Mouse (Mus musculus) intestine, embryonic 14.5 days (tissue): ENCODE measurements around the gene Gm28230. TPM values are rescaled to one million over a fixed set of nuclear protein-coding genes. Genes with fewer than 3 reads are reported as not detected.

ENCODE experiments used
- ATAC-seq: fragments of 200-750 bp; cut with Nextera tagmentation; replicated peaks from 2 replicates; pipeline ENCODE4 v1.8.0; 2017; ENCODE audit warnings: low read depth, moderate number of reproducible peaks, moderate TSS enrichment, moderate library complexity; ENCODE audit not compliant: low FRiP score, low TSS enrichment
- DNase-seq: peaks from one replicate; pipeline ENCODE4 v3.0.0-alpha.2; 2018; ENCODE audit warnings: low spot score
- H3K27ac ChIP-seq: fragments of 300-500 bp; sonication (generic); 2 replicates; pipeline ENCODE4 v1.5.1; 2014; ENCODE audit warnings: low read depth, mild to moderate bottlenecking, control low read depth
- H3K27me3 ChIP-seq: fragments of 300-500 bp; sonication (generic); replicated peaks from 2 replicates; pipeline ENCODE4 v1.6.1; 2014; ENCODE audit warnings: low read length, control low read depth; ENCODE audit not compliant: control insufficient read depth, insufficient read depth
- H3K36me3 ChIP-seq: fragments of 300-500 bp; sonication (generic); 2 replicates; pipeline ENCODE4 v1.6.1; 2014; ENCODE audit warnings: low read length, control low read depth; ENCODE audit not compliant: control insufficient read depth, insufficient read depth
- H3K4me1 ChIP-seq: fragments of 300-500 bp; sonication (generic); replicated peaks from 2 replicates; pipeline ENCODE4 v1.6.1; 2014; ENCODE audit warnings: low read length, control low read depth, mixed read lengths; ENCODE audit not compliant: control insufficient read depth, insufficient read depth
- H3K4me2 ChIP-seq: fragments of 300-500 bp; sonication (generic); 2 replicates; pipeline ENCODE4 v1.6.1; 2014; ENCODE audit warnings: low read length
- H3K4me3 ChIP-seq: fragments of 300-500 bp; sonication (generic); 2 replicates; pipeline ENCODE4 v1.5.1; 2014; ENCODE audit warnings: low read depth, low read length, control low read depth, mixed read lengths
- H3K9ac ChIP-seq: fragments of 300-500 bp; sonication (generic); 2 replicates; pipeline ENCODE4 v1.6.1; 2014; ENCODE audit warnings: mild to moderate bottlenecking, low read length
- H3K9me3 ChIP-seq: fragments of 300-500 bp; sonication (generic); 2 replicates; pipeline ENCODE4 v1.6.1; 2016; ENCODE audit warnings: low read length, control low read depth; ENCODE audit not compliant: control insufficient read depth
- WGBS: fragments of 180-500 bp; shearing (Covaris S2); extraction: QIAGEN DNeasy Blood & Tissue Kit; methylation state at CpG from one replicate; pipeline ENCODE4 v1.1.7; 2014; 5-methylcytosine and 5-hydroxymethylcytosine counted together
- polyA plus RNA-seq: library from polyadenylated mRNA; unstranded; fragments of >200 nt; fragmentation: Nextera tagmentation; extraction: Ambion mirVana; gene quantifications from 2 replicates; pipeline ENCODE4 v1.2.1, GENCODE M21; 2014

Gene Gm28230
- polyA plus RNA-seq, 1 experiment from 2014 or later, result 0.38 TPM

DNA sequence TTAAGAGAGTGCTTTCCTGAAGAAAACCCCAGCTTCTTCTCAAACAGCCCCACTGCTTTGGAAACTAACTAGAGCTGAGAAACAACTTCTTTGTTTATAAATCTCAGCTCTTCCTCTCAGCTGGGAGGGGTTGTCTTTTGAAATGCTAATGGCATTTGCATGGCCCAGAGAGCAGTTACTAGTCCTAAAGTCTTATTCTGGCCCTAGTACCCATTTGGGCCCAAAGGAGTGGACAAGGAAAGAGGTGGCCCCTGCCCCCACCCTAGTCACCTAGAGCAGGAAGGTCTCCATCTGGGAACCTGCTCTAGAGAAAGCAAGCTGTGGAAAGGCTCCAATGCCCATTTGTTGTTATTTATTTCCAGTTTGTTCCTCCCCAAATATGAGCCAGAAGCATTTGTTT is 4.5 kb downstream of the Gm28230 start:
- Histone ChIP-seq H3K36me3 (no peaks in the 10 kb centered on the region), H3K4me2 (peak overlapping the region; percentile 49), H3K27ac (peak overlapping the region; percentile 29; the same call in 1 of the 2 replicates), H3K4me1 (peaks cover 8% of the 10 kb centered on the region; the same call in 1 of the 2 replicates), H3K9me3 (no peaks in the 10 kb centered on the region), H3K9ac (0 out of 2 replicates have a peak overlapping the region, but pooled peaks have one; percentile 22), H3K4me3 (no peak overlapping the region; the same call in 1 of the 2 replicates), H3K27me3 (peaks cover 97% of the 10 kb centered on the region)
- DNase-seq, result no peak
- no peak for ATAC-seq

DNA sequence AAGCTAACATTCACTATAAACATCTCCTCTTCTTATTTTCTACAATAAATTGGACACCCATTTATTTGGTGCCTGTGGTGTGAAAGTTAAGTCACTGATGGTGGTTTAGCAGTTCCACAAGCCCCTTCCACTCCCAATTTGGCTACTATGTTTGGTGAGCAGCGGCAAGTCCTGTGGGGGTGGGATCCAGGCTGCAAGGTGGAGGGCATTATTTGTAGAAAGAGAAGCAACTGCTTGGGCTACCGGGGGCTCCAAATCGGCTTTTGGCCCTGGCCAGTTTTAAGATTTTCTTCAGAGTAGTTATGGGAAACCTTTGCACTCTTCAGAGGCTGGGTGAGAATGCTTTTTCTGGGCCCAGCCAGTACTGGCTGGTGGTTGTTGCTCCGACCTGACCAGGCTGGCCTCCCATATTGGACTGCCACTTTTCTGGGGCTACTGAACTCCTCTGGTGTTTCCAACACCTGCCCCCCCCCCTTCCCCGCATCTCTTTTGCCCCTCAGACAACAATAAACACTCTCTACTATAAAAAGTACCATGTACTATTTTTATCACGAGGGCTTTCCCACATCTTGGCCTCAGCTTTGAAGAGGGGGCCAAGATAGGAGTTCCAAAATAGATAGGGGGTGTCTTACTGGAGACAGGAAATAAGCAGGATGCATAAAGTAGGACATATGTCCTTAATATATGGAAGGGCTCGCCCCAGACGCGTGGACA is 5.4 kb downstream of the Gm28230 start:
- Histone ChIP-seq H3K4me2 (peak overlapping the region; percentile 49), H3K36me3 (no peaks in the 10 kb centered on the region), H3K9me3 (no peaks in the 10 kb centered on the region), H3K4me1 (peaks cover 8% of the 10 kb centered on the region; the same call in 1 of the 2 replicates), H3K4me3 (peak overlapping the region; percentile 30), H3K27ac (0 out of 2 replicates have a peak overlapping the region, but pooled peaks have one; percentile 33), H3K27me3 (peaks cover 97% of the 10 kb centered on the region), H3K9ac (peak overlapping the region; percentile 22; the same call in 1 of the 2 replicates)
- ATAC-seq (no peak), DNase-seq (peak; percentile 60)
- 26% methylated on average over 9 of the region's 9 CpGs for WGBS

DNA sequence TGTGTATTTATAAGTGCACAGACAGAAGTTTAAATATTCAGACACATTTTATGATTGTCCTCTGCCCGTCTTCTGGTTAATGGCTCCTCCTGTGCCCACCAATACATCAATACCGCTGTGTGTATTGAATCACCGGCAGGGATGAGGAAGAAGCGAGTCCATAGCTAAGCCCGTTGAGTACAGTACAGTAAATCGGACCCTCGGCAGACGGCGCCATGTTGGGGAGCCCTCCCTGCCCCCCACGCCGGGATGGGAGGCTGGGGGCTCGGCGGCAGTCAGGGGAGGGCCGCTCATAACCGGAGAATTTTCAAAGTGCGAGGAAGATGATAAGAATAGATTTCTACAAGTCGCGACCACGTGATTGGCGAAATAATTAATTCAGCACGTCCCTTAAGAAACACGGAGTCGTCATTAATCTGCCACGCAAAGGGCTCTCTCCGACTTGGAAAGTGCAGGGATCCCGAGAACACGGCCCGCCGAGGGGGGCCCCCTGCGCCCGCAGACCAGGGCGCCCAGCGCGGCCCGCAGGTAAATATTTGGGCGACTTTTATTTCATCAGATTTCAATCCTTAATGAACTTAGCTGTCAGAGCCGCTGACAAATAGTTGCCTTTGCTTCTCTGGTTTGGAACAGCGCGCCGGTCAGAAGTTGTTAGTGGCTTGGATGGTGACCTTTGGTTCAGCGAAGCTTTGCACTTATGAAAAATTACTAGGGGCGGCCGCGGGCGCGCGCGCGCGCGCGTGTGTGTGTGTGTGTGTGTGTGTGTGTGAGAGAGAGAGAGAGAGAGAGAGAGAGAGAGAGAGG is 6.2 kb downstream of the Gm28230 start:
- no peaks in the 10 kb centered on the region for H3K36me3 ChIP-seq
- H3K27me3 ChIP-seq, result peaks cover 97% of the 10 kb centered on the region
- no peaks in the 10 kb centered on the region for H3K9me3 ChIP-seq
- peak overlapping the region; percentile 70 for H3K27ac ChIP-seq
- H3K9ac ChIP-seq, result peak overlapping the region; percentile 29; the same call in 1 of the 2 replicates
- peak; percentile 75 for DNase-seq
- no peak for ATAC-seq
- peaks cover 3% of the 10 kb centered on the region; the same call in 1 of the 2 replicates for H3K4me1 ChIP-seq
- peak overlapping the region; percentile 49 for H3K4me2 ChIP-seq
- WGBS, result 3% methylated on average over 52 of the region's 52 CpGs
- H3K4me3 ChIP-seq, result peak overlapping the region; percentile 30

DNA sequence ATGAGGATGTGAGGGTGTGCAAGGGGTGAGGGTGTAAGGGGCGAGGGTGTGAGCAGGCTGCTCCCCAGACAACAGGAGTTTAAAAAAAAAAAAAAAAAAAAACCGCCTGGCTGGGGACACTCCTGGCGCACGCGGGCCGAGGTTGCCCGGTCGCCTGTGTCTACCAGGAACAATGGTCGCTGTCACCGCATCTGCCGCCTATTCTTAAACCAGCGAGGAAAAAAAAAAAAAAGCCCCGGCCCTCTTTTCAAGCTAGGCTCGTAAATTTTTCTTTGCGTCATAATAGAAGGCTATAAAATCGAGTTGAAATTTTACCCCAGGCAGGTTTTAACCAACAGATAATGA is 6.8 kb downstream of the Gm28230 start:
- Histone ChIP-seq H3K27me3 (peaks cover 97% of the 10 kb centered on the region), H3K27ac (peak overlapping the region; percentile 70; the same call in 1 of the 2 replicates), H3K9ac (peak overlapping the region; percentile 32; the same call in 1 of the 2 replicates), H3K4me3 (peak overlapping the region; percentile 30), H3K4me2 (peak overlapping the region; percentile 49), H3K4me1 (peaks cover 3% of the 10 kb centered on the region; the same call in 1 of the 2 replicates), H3K36me3 (no peaks in the 10 kb centered on the region), H3K9me3 (no peaks in the 10 kb centered on the region)
- ATAC-seq, result no peak
- peak; percentile 74 for DNase-seq
- 4% methylated on average over 16 of the region's 16 CpGs for WGBS

DNA sequence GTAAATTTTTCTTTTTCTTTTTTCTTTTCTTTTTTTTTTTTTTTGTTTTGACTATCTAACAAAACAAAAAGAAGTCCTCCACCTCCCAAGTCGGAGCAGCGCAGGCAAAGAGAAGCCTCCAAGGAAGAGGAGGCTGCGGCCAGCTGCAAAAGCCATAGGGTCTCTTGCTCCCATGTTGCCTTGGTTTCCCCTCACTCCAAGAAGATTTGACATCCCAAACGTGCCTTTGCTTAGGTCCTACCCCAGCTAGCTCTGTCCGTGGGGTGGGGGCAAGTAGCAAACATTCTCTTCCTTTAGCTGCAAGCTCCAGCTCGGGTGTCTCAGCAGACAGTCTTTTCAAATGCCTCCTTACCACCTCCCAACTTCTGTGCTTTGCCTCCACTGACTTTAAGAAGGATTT is 7.2 kb downstream of the Gm28230 start:
- H3K27me3 ChIP-seq, result peaks cover 97% of the 10 kb centered on the region
- no peak for ATAC-seq
- 21% methylated on average over 6 of the region's 6 CpGs for WGBS
- no peaks in the 10 kb centered on the region for H3K9me3 ChIP-seq
- H3K9ac ChIP-seq, result peak overlapping the region; percentile 32
- peak; percentile 77 for DNase-seq
- peak overlapping the region; percentile 49 for H3K4me2 ChIP-seq
- H3K4me1 ChIP-seq, result peaks cover 3% of the 10 kb centered on the region; the same call in 1 of the 2 replicates
- peak overlapping the region; percentile 70 for H3K27ac ChIP-seq
- no peaks in the 10 kb centered on the region for H3K36me3 ChIP-seq
- peak overlapping the region; percentile 30 for H3K4me3 ChIP-seq

DNA sequence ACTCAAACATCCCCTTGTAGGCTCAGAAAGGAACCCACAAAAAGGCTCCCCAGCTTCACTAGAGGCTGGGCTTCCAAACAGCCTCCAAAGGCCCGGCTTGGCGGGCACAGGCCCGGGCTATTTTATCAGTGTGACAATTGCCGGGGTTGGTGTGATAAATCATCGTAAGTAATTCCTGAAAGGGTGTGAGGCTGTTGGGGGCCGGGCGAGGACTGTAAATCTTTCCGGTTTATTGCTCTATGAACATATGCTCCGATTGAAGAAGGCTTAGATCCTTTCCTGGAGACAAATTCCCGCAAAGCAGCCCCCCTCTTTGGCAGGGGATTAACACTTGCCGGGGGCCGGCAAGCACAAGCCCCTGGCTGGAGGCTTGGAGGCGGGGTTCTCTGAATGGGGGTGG is 7.9 kb downstream of the Gm28230 start:
- Histone ChIP-seq H3K36me3 (no peaks in the 10 kb centered on the region), H3K9ac (peak overlapping the region; percentile 43), H3K27me3 (peaks cover 97% of the 10 kb centered on the region), H3K4me1 (peaks cover 3% of the 10 kb centered on the region; the same call in 1 of the 2 replicates), H3K4me2 (peak overlapping the region; percentile 49), H3K27ac (peak overlapping the region; percentile 70), H3K9me3 (no peaks in the 10 kb centered on the region), H3K4me3 (peak overlapping the region; percentile 23; the same call in 1 of the 2 replicates)
- 7% methylated on average over 13 of the region's 13 CpGs for WGBS
- ATAC-seq (no peak; the same call in 1 of the 2 replicates), DNase-seq (peak; percentile 74)

DNA sequence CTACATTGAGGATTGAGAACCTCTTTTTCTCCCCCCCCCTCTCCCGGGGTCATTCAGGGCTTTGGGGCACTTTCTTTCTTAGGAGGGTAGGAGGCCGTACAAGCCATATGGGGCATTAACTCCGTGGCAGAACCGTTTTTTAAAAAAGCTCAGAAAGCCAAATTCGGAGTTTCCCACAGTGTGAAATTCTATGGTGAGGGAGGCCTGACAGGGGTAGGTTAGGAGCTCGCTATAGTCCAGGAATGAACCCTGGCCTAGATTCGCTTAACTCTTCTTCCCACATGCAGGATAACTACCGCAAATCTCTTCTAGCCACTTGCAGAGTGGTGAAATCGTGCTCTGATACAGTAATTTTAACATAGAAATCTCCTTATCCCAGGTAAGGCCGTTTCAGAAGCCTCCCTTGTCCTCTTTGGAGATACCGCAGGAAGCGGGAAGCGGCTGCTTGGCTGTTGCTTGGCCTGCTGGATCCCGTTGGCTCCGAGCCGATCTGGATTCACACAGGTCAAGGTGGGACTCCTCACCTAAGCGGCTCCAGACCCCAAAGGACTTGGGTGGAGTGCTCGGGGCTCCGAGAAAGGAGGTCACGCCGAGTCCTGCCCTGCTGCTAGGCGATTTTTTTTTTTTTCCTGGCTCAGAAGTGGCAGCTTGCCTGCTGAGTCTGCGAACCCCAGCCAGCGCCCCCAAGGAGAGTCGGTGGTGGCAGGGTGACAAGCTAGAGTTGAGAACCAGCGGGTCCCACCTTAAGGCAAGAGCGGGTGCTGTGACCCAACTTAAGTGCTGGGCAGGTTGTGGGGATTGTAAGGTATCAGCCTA is 8.7 kb downstream of the Gm28230 start:
- ATAC-seq (no peak), DNase-seq (peak; percentile 65)
- WGBS, result 25% methylated on average over 27 of the region's 27 CpGs
- Histone ChIP-seq H3K4me1 (peaks cover 3% of the 10 kb centered on the region; the same call in 1 of the 2 replicates), H3K27me3 (peaks cover 97% of the 10 kb centered on the region), H3K9me3 (no peaks in the 10 kb centered on the region), H3K4me2 (peak overlapping the region; percentile 49), H3K36me3 (no peaks in the 10 kb centered on the region), H3K4me3 (peak overlapping the region; percentile 23), H3K9ac (peak overlapping the region; percentile 43), H3K27ac (peak overlapping the region; percentile 70; the same call in 1 of the 2 replicates)
